Mouse (Mus musculus): ENCODE measurements around the gene Tnnt2.

Tnnt2 gene

DNA sequence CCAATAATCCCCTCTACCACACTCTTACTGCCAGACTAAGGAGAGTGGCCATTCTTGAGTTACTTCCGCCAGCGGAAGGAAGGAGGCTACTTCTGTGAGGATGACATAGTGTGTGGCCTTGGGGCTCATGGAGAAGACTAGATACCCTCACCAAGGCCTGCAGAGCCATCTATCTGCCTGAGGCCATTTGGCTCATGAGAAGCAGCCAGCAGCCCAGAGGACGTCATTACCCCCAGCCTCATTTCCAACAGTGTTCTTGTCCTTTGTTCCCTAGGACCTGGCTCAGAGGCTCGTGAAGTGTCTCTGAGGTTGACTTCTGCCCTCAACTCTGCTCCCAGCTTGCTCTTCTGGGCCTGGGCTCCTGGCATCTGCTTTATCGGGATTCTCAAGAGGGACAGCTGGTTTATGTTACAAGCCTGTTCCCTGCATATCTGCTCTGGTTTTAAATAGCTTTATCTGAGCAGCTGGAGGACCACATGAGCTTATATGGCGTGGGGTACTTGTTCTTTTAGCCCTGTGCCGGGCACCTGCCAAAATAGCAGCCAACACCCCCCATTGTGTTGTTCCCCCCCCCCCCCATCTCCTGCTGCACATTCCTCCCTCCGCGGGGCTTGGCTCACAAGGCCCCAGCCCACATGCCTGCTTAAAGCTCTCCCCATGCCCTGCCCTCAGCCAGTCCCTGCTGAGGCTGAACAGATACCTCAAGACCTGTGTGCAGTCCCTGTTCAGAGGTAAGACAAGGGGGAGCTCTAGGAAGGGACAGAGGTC is at the start of gene Tnnt2:
Tnnt2 (plus strand) TSS at position 639 of the 768 bp plus-strand sequence.
- no peak for DNase-seq

DNA sequence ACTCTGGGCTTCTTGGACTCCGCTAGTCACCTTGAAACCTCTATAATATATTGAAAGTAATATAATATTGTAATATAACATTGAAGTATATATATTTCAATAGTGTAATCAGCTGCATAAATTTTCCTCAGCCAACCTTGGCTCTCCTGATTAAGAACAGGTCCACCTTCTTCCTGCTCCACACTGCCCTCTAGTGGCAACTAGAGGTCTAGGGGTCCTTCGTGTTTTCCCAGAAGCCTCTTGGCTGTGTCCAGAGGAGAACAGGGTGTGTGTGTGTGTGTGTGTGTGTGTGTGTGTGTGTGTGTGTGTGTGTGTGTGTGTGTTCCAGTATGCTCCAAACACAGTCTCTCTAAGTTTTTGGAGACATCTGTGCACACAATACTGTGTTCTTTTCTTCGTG is 48.4 kb upstream of the Tnnt2 start:
- peak; percentile 18 for DNase-seq

DNA sequence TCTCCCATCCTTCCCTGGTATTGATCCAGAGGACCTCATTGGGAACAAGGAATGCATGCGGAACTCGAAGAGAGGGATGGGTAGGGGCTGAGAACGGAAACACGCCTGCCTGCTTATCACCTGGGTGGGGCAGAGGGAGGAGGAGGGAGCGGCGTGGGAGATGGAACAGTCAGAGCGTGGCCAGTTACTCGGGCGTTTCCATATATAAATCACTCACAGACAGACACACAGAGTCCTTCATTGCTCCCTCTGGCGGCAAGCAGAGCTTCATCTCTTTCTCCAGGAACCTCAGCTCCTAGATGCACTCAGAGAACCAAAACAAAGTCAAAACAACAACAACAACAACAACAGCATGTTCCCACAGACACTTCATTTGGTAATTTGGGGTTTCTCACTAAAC is 47.4 kb upstream of the Tnnt2 start:
- DNase-seq, result no peak

GRCm38 (mm10) chr1:135789815-135790214 is 46.3 kb upstream of the Tnnt2 start:
- no peak for DNase-seq

GRCm38 (mm10) chr1:135792143-135792939 is 43.8 kb upstream of the Tnnt2 start:
- DNase-seq, result no peak

GRCm38 (mm10) chr1:135793370-135794215 is 42.6 kb upstream of the Tnnt2 start:
- DNase-seq, result no peak

GRCm38 (mm10) chr1:135794216-135795134 is 41.7 kb upstream of the Tnnt2 start:
- no peak for DNase-seq

DNA sequence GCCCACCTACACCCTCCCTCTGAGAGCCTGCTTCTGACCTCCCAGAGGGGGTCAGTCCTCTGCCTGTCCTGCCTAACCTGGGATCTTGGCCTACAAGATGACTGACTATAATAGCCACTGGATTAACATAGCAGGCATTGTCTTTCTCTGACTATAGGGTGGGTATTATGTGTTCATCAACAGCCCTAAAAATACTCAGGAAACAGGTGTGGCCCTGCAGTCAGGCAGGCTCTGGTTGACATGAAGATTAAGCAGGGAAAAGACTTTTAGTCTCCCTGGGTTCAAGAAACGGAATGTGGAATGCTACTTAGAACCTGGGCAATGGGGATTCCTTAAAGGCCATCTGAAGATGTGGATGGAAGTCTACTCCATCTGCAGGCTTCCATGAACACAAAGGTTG is 37.7 kb upstream of the Tnnt2 start:
- DNase-seq, result no peak

GRCm38 (mm10) chr1:135799109-135799627 is 37.0 kb upstream of the Tnnt2 start:
- DNase-seq, result no peak

GRCm38 (mm10) chr1:135800192-135800950 is 35.8 kb upstream of the Tnnt2 start:
- no peak for DNase-seq

DNA sequence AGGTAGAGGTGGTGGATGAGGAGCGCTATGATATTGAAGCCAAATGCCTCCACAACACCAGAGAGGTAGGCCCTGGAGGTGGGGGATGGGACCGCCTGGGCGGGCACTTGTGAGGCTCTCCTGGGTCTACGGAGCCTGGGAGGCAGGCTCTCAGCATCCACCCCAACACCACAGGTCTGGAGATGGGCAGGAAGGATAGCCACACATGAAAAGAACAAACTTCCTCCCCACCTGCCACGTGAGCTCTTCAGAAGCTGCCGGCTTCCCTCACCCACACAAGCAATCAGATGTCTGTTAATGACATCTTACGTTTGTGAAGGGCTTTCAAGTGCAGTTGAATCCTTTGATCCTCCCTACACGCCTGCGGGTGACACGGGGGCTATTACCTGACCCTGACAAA is 28.6 kb upstream of the Tnnt2 start:
- DNase-seq, result no peak

GRCm38 (mm10) chr1:135810180-135810579 is 26.0 kb upstream of the Tnnt2 start:
- DNase-seq, result no peak

DNA sequence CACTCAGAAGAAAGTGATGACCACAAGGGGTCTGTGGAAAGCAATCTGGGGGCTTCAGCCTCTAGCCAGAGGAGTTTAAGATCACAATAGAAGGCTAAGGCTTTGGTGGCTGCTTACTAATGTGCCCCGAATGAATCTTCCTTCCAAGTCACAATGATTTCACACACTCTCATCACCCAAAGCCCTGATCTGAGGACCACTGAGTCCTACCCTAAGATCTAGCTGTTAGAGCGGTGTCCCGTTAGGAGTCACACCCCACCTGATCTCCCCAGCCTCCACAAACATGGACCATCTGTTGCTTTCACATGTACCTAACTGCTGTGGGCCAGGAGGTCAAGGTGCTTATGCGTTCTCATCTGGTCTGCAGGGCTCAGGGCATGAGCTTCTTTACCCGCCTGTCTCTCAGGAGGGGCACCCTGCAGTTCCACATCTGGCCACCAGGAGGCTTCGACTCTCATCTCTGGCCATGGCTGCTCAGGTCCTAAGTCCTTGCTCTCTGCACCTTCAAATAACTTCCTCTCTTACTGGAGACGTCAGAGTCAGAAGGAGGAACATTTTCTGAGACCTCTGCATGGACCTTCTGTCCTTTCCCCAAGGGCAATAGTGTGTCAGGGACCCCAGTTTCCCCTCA is 25.0 kb upstream of the Tnnt2 start:
- peak; percentile 37 for DNase-seq

DNA sequence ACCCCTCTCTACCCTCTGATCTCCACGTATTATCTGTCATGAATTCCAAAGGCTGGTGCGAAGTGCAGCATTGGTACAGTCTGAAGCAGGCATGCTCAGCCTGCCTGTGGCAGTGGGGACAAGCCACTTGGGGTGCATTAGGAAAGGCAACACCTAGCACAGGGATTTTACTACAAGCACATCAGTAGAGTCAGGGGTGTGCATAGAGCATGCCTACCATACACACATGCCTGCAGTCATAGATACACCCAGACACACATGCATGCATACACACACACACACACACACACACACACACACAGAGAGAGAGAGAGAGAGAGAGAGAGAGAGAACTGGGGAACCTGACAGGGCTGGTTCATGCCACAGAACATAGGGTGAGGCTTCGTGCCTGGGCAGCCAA is 23.9 kb upstream of the Tnnt2 start:
- no peak for DNase-seq

- DNase-seq, result no peak
Measured at GRCm38 (mm10) chr1:135812618-135813017, 23.5 kb upstream of the Tnnt2 start.

DNA sequence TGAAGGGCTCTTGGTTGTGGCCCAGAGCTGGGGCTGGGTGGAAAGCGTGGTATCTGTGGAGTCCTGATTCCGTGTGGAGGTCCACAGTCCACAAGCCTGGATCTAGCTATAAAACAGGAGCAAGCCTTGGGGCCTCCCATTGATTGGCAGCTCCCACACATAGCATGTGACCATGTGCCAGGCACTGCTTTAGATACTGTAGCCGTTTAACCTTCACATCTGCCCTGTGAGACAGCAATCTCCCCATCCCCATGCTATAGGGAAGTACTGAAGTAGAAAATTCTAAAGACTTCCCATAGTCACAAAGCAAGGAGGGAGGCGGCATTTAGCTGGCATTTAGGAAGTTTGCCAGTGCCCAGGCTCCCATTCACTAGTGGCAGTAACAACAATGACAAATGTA is 23.1 kb upstream of the Tnnt2 start:
- no peak for DNase-seq

GRCm38 (mm10) chr1:135813687-135814395 is 22.3 kb upstream of the Tnnt2 start:
- no peak for DNase-seq

GRCm38 (mm10) chr1:135814531-135814930 is 21.6 kb upstream of the Tnnt2 start:
- no peak for DNase-seq

DNA sequence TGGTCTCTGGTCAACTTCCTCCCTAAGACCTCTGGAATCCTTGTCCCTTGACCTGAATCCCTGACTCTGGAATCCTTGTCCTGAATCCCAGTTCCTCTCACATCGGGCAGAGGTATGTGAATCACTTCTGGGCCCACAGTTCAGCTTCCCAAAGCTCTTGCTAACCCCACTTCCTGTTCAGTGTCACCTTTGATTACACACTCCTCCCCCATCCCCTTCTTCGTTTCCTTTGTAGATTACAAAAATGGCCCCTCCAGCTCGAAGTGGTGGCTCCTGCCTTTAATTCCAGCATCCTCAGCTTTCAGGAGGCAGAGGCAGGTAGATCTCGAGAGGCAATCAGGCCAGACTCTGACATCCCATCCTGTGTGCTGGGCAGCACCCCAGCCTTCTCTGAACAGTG is 18.6 kb upstream of the Tnnt2 start:
- no peak for DNase-seq

GRCm38 (mm10) chr1:135818481-135819086 is 17.6 kb upstream of the Tnnt2 start, which contains the start of gene Lad1:
Gene Lad1, plus strand, starts transcription at chr1:135818598.
- DNase-seq, result no peak
